Mouse (Mus musculus) cortical plate, adult 2 months (tissue): ENCODE results near the gene Clint1.

Experiments used
- CTCF ChIP-seq: fragments of 200-500 bp; IDR thresholded peaks from 2 replicates; pipeline ENCODE4 v1.5.1; 2011; ENCODE audit warnings: mild to moderate bottlenecking, control low read depth, low read length; ENCODE audit not compliant: insufficient read depth; ENCODE audit errors: extremely low read depth
- POLR2A ChIP-seq: fragments of 200-500 bp; IDR thresholded peaks from 2 replicates; pipeline ENCODE4 v1.6.1; 2011; ENCODE audit warnings: mild to moderate bottlenecking, low read length, control low read depth; ENCODE audit not compliant: insufficient read depth; ENCODE audit errors: extremely low read depth

DNA sequence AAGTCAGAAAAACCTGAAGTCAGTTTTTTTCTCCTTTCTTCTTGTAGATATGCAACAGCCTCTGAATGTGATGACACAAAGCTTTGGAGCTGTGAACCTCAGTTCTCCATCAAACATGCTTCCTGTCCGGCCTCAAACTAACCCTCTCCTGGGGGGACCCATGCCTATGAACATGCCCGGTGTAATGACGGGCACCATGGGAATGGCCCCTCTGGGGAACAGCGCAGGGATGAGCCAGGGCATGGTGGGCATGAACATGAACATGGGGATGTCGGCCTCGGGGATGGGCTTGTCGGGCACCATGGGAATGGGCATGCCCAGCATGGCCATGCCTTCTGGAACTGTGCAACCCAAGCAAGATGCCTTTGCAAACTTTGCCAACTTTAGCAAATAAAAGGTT is 57.0 kb downstream of the Clint1 start:
- no peak for TF ChIP-seq CTCF
- no peak for TF ChIP-seq POLR2A
